Mouse (Mus musculus) kidney, postnatal 0 days (tissue): ENCODE measurements around the gene Nectin3. TPM values are rescaled to one million over a fixed set of nuclear protein-coding genes. Genes with fewer than 3 reads are reported as not detected.
A peak's percentile ranks its signal among the peaks of the same experiment; 100 is the strongest.

Experiments
- ATAC-seq: fragments of 200-750 bp; cut with Nextera tagmentation; replicated peaks from 2 replicates; pipeline ENCODE4 v1.8.0; 2017; ENCODE audit warnings: low read depth, moderate number of reproducible peaks, moderate TSS enrichment, moderate library complexity; ENCODE audit not compliant: low FRiP score
- DNase-seq: peaks from one replicate; pipeline ENCODE4 v3.0.0-alpha.2; 2016; ENCODE audit warnings: low spot score
- H3K27ac ChIP-seq: fragments of 300-500 bp; sonication (generic); 2 replicates; pipeline ENCODE4 v1.5.1; 2014; ENCODE audit warnings: mild to moderate bottlenecking
- H3K27me3 ChIP-seq: fragments of 300-500 bp; sonication (generic); 2 replicates; pipeline ENCODE4 v1.6.1; 2014; ENCODE audit warnings: low read length, mixed read lengths; ENCODE audit not compliant: insufficient read depth
- H3K36me3 ChIP-seq: fragments of 300-500 bp; sonication (generic); 2 replicates; pipeline ENCODE4 v1.6.1; 2014; ENCODE audit warnings: low read length, mixed read lengths; ENCODE audit not compliant: insufficient read depth
- H3K4me1 ChIP-seq: fragments of 300-500 bp; sonication (generic); replicated peaks from 2 replicates; pipeline ENCODE4 v1.6.1; 2014; ENCODE audit warnings: antibody characterized with exemption, low read length, mixed read lengths; ENCODE audit not compliant: insufficient read depth
- H3K4me2 ChIP-seq: fragments of 300-500 bp; sonication (generic); 2 replicates; pipeline ENCODE4 v1.6.1; 2014; ENCODE audit warnings: mild to moderate bottlenecking, low read length, moderate library complexity, mixed read lengths
- H3K4me3 ChIP-seq: fragments of 300-500 bp; sonication (generic); replicated peaks from 2 replicates; pipeline ENCODE4 v1.5.1; 2014; ENCODE audit warnings: low read depth, low read length
- H3K9ac ChIP-seq: fragments of 300-500 bp; sonication (generic); 2 replicates; pipeline ENCODE4 v1.6.1; 2014; ENCODE audit warnings: low read depth, low read length
- H3K9me3 ChIP-seq: fragments of 300-500 bp; sonication (generic); replicated peaks from 2 replicates; pipeline ENCODE4 v1.6.1; 2016; ENCODE audit warnings: low read length, inconsistent platforms, mixed read lengths
- CTCF ChIP-seq: IDR thresholded peaks from 2 replicates; pipeline ENCODE4 v1.5.1; 2016; ENCODE audit warnings: antibody characterized with exemption, low read depth, mild to moderate bottlenecking, moderate library complexity
- WGBS: fragments of 180-500 bp; shearing (Covaris S2); extraction: QIAGEN DNeasy Blood & Tissue Kit; methylation state at CpG from one replicate; pipeline ENCODE4 v1.1.7; 2014; 5-methylcytosine and 5-hydroxymethylcytosine counted together
- polyA plus RNA-seq: library from polyadenylated mRNA; unstranded; fragments of >200 nt; fragmentation: Nextera tagmentation; extraction: Ambion mirVana; gene quantifications from 2 replicates; pipeline ENCODE4 v1.2.1, GENCODE M21; 2015

The Nectin3 gene
- polyA plus RNA-seq, 1 experiment from 2014 or later, result 55.1 TPM

DNA sequence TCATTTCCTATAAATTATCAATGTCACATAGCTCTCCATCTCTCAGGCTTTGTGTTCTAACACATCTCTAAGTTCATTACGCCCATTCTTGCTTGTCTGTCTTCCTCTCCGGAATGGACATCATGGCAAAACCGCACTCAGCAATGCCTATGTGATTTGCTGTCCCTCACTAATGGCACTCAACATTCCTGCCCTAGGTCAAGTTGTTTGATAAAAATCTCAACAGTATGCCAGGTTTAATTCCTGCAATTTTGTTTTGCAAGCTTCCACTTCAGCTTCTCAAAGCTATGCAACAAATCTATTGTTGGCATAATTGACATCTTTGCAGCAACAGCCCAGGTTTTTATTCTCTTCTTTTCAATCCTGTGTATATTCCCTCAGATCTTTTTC is 9.6 kb upstream of the Nectin3 start:
- ATAC-seq, result no peak
- Histone ChIP-seq H3K9me3 (no peaks in the 10 kb centered on the region), H3K27ac (no peak overlapping the region), H3K27me3 (no peaks in the 10 kb centered on the region), H3K4me3 (no peak overlapping the region), H3K9ac (no peak overlapping the region), H3K4me2 (no peak overlapping the region), H3K4me1 (no peaks in the 10 kb centered on the region), H3K36me3 (no peaks in the 10 kb centered on the region)
- TF ChIP-seq CTCF, result no peak
- 63% methylated on average over 3 of the region's 3 CpGs for WGBS
- no peak for DNase-seq

DNA sequence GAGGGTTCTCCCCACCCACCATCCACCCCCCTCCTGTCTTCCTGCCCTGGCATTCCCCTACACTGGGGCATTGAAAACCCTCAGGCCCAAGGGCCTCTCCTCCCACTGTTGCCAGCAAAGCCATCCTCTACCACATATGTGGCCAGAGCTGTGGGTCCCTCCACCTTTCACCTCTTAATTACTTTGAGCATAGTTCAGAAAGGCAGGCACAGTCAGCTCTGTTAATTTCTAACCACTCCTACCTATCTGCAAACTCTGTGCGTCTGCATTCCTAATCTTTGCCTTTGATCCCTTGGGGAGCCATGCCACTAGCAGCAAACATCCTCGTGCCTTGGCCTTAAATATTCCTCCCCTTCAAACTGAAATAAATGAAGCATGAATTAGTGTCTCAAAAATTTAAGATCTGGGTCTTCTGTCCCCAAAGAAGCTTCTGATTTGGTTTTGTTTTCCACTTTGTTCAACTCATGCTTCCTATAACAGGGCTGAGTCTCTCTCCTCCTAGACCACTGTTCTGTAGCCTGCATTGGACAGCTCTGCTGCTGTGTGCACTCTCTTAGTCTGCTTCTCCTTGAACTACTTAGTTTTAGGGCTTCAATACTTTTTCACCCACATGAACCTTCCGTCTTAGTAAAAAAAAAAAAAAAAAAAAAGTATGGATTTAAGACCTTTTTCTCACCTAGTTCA is 9.1 kb upstream of the Nectin3 start:
- Histone ChIP-seq H3K4me1 (no peaks in the 10 kb centered on the region), H3K27me3 (no peaks in the 10 kb centered on the region), H3K4me3 (no peak overlapping the region), H3K36me3 (no peaks in the 10 kb centered on the region), H3K9me3 (no peaks in the 10 kb centered on the region), H3K4me2 (no peak overlapping the region), H3K27ac (0 out of 2 replicates have a peak overlapping the region, but pooled peaks have one; percentile 3), H3K9ac (no peak overlapping the region)
- DNase-seq (peak; percentile 58), ATAC-seq (peak; percentile 90)
- 27% methylated on average over 3 of the region's 3 CpGs for WGBS
- TF ChIP-seq CTCF, result no peak

DNA sequence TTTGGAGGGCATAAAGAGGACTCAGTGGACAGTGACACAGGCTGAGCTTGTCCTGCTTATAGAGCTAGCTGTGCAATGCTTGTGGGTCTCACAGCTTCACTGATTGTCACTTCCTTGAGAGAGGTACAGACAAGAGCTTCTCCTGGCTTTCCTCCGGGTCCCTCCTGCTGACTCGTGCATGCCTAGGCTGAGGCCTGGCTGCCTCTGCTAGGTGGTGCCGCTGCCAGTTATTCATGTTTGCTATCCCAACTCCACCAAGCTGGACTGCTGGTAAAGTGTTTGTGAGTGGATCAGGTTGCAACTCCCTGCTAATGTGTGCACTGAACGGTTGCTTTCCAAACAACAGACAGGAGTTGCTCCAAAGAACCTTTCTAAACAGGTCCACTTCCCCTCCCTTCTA is 5.7 kb upstream of the Nectin3 start:
- H3K9me3 ChIP-seq, result no peaks in the 10 kb centered on the region
- H3K4me1 ChIP-seq, result no peaks in the 10 kb centered on the region
- no peaks in the 10 kb centered on the region for H3K27me3 ChIP-seq
- ATAC-seq, result no peak
- 49% methylated on average over 4 of the region's 4 CpGs for whole genome bisulfite sequencing
- no peak overlapping the region for H3K27ac ChIP-seq
- H3K4me2 ChIP-seq, result no peak overlapping the region
- no peak for TF ChIP-seq CTCF
- no peak overlapping the region for H3K9ac ChIP-seq
- no peak overlapping the region for H3K4me3 ChIP-seq
- H3K36me3 ChIP-seq, result no peaks in the 10 kb centered on the region
- DNase-seq, result no peak

DNA sequence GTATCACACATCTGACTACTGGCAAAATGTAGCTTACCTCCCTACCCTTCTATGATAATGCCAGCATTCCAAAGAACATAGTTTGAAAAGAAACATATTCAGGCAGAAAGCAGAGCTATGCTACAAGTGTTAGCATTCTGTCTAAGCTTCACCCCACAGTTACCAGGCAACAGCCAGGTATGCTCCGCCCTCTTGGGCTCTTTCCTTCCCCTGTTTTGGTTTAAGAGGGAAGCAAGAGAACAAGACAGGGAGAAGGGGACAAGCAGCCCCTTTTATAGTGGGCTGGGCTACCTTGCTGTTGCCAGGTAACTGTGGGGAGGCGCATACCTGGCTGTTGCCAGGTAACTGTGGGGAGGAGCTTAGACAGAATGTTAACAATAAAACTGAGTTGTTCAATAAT is 4.0 kb upstream of the Nectin3 start:
- no peaks in the 10 kb centered on the region for H3K9me3 ChIP-seq
- WGBS, result 73% methylated on average over 2 of the region's 2 CpGs
- no peak overlapping the region for H3K9ac ChIP-seq
- TF ChIP-seq CTCF, result no peak
- no peak overlapping the region for H3K4me2 ChIP-seq
- ATAC-seq (no peak), DNase-seq (no peak)
- H3K36me3 ChIP-seq, result no peaks in the 10 kb centered on the region
- no peak overlapping the region for H3K27ac ChIP-seq
- H3K4me1 ChIP-seq, result peaks cover 7% of the 10 kb centered on the region; the same call in 1 of the 2 replicates
- no peaks in the 10 kb centered on the region for H3K27me3 ChIP-seq
- H3K4me3 ChIP-seq, result no peak overlapping the region

DNA sequence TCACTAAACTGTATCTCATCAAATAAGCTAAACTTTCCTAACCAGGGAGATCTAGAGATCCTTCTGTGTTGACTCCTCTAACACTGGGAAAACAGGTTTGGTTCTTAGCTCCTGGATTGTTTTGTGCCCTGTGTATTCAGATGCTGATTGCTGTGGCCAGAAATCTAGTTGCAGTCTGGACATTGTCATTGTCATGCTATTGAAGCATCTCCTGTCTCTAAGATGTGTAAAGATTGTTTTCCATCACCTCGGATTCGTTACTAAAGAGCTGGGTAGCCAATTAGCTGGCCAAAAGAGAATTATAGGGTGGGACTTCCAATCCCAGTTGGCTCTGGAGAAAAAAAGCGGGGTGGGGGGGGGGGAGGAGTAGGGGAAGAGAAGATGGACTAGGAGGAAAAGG is 2.4 kb upstream of the Nectin3 start:
- TF ChIP-seq CTCF, result no peak
- Histone ChIP-seq H3K36me3 (no peaks in the 10 kb centered on the region), H3K9me3 (no peaks in the 10 kb centered on the region), H3K4me3 (no peak overlapping the region), H3K27me3 (no peaks in the 10 kb centered on the region), H3K4me2 (no peak overlapping the region), H3K9ac (no peak overlapping the region), H3K4me1 (peaks cover 7% of the 10 kb centered on the region; the same call in 1 of the 2 replicates), H3K27ac (no peak overlapping the region)
- DNase-seq, result no peak
- ATAC-seq, result no peak
- 71% methylated on average over 3 of the region's 3 CpGs for WGBS

DNA sequence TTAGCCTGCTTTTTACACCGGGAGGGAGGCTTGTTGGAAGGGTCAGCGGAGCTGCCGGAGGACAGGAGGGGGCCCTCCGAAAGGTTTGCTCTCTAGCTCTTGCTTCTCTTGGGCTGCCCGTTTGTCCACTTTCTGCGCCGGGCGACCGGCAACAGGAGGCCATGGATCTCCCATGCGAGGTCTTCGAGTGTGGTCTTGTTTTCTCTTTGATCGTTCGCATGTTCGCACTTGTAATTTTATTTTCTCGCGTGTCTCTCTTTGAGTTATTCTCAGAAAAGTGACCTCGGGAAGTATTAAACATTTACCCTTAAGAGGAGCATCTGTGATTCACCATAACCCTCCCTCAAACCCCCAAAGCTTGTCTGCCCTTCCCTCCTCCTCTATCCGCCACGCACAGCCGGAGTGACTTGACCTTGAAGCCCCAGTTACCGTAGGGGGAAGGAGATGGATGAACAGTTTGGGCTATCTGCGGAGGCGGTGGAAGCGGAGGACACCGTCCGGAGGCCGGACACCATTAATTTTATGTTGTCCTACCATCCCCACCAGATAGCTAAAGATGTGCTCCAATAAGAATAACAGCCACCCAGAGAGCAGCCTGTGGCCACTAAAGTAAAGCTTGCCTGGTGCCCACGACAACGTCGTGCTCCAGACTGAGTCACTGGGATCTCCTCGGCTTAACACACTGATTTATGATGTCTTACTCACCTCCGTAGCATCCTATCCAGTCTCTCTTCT is 472 bp downstream of the Nectin3 start:
- Histone ChIP-seq H3K9ac (peak overlapping the region; percentile 92), H3K9me3 (no peaks in the 10 kb centered on the region), H3K27ac (peak overlapping the region; percentile 98), H3K4me2 (peak overlapping the region; percentile 84), H3K4me3 (peak overlapping the region; percentile 88), H3K27me3 (no peaks in the 10 kb centered on the region), H3K36me3 (no peaks in the 10 kb centered on the region), H3K4me1 (peaks cover 13% of the 10 kb centered on the region)
- TF ChIP-seq CTCF, result no peak
- DNase-seq (peak; percentile 28), ATAC-seq (no peak)
- 1% methylated on average over 32 of the region's 32 CpGs for WGBS
